Mouse (Mus musculus) forebrain, postnatal 0 days (tissue): ENCODE results near the gene Fez1. TPM values are rescaled to one million over a fixed set of nuclear protein-coding genes. Genes with fewer than 3 reads are reported as not detected.

Experiments
- ATAC-seq: fragments of 200-750 bp; cut with Nextera tagmentation; 2 replicates; pipeline ENCODE4 v1.8.0; 2017; ENCODE audit warnings: mild to moderate bottlenecking, moderate library complexity
- DNase-seq: peaks from one replicate; pipeline ENCODE4 v3.0.0-alpha.2; 2015
- H3K27ac ChIP-seq: fragments of 300-500 bp; sonication (generic); 2 replicates; pipeline ENCODE4 v1.5.1; 2014; ENCODE audit warnings: low read depth, mild to moderate bottlenecking, antibody characterized with exemption, low read length, moderate library complexity, mixed read lengths
- H3K27me3 ChIP-seq: fragments of 300-500 bp; sonication (generic); 2 replicates; pipeline ENCODE4 v1.6.1; 2014; ENCODE audit warnings: mild to moderate bottlenecking, low read length, mixed read lengths; ENCODE audit not compliant: insufficient read depth
- H3K36me3 ChIP-seq: fragments of 300-500 bp; sonication (generic); 2 replicates; pipeline ENCODE4 v1.6.1; 2014; ENCODE audit warnings: mild to moderate bottlenecking, moderate library complexity; ENCODE audit not compliant: insufficient read depth
- H3K4me1 ChIP-seq: fragments of 300-500 bp; sonication (generic); 2 replicates; pipeline ENCODE4 v1.6.1; 2014; ENCODE audit warnings: antibody characterized with exemption; ENCODE audit not compliant: insufficient read depth
- H3K4me2 ChIP-seq: fragments of 300-500 bp; sonication (generic); 2 replicates; pipeline ENCODE4 v1.6.1; 2014; ENCODE audit warnings: low read depth, mild to moderate bottlenecking, moderate library complexity
- H3K4me3 ChIP-seq: fragments of 300-500 bp; sonication (generic); 2 replicates; pipeline ENCODE4 v1.5.1; 2014; ENCODE audit warnings: low read depth, low read length, mixed read lengths
- H3K9ac ChIP-seq: fragments of 300-500 bp; sonication (generic); 2 replicates; pipeline ENCODE4 v1.6.1; 2014; ENCODE audit warnings: mild to moderate bottlenecking
- H3K9me3 ChIP-seq: fragments of 300-500 bp; sonication (generic); 2 replicates; pipeline ENCODE4 v1.6.1; 2016; ENCODE audit warnings: low read length
- CTCF ChIP-seq: sonication (generic); IDR thresholded peaks from 2 replicates; pipeline ENCODE4 v1.5.1; 2016; ENCODE audit warnings: antibody characterized with exemption, control low read depth, low read depth
- WGBS: fragments of 180-500 bp; shearing (Covaris S2); extraction: QIAGEN DNeasy Blood & Tissue Kit; methylation state at CpG from one replicate; pipeline ENCODE4 v1.1.7; 2014; 5-methylcytosine and 5-hydroxymethylcytosine counted together
- polyA plus RNA-seq: library from polyadenylated mRNA; unstranded; fragments of >200 nt; fragmentation: Nextera tagmentation; extraction: Ambion mirVana; gene quantifications from 2 replicates; pipeline ENCODE4 v1.2.1, GENCODE M21; 2015
- total RNA-seq: library from RNA; depleted of rRNA; stranded (reverse); fragments of >200 nt; gene quantifications from 2 replicates; pipeline ENCODE4 v1.2.3, GENCODE M21; 2014

Gene Fez1
- total and polyA plus RNA-seq, 2 experiments from 2014 or later = 586 to 657 TPM

DNA sequence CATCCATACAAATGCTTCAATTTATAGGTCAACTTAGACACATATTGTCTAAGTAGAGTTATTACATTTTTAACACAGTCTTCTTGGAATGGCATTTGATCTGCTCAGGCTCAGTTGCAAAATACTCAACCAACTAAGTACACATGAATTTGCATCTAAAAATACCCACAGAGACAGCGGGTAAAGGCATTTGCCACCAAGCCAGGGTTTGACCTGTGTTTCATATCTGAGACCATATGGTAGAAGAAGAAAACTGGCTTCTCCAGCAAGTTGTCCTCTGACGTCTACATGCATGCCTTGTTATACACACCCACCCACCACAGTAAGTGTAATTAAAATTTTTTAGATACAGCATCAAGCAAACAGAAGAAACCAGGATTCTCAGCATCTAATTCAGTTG lies 52.1 kb downstream of the Fez1 start:
- Histone ChIP-seq H3K36me3 (peaks cover 90% of the 10 kb centered on the region), H3K9ac (no peak overlapping the region), H3K4me2 (no peak overlapping the region), H3K27ac (no peak overlapping the region), H3K4me3 (no peak overlapping the region), H3K27me3 (no peaks in the 10 kb centered on the region), H3K4me1 (no peaks in the 10 kb centered on the region), H3K9me3 (no peaks in the 10 kb centered on the region)
- no peak for TF ChIP-seq CTCF
- 83% methylated on average over 2 of the region's 2 CpGs for WGBS
- DNase-seq (no peak), ATAC-seq (no peak)

DNA sequence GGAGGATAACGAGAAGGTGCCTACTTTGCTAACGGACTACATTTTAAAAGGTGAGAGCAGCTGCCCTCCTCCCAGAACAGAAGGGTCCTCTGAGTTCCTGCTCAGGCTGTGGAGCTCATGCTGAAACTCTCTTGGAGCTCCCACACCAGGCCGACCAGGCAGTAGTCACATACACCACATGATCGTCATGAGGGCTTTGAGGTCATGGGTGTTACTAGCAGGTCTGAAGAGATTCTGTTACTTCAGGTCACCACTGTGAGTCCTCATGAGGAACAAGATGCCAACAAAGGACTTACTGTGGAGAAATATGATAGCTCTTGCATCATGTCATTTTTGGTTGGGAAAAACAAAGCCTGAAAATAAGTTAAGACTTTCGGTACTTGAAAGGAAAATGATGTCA lies 54.6 kb downstream of the Fez1 start:
- H3K4me3 ChIP-seq = no peak overlapping the region
- no peak overlapping the region for H3K27ac ChIP-seq
- peaks cover 1% of the 10 kb centered on the region for H3K4me1 ChIP-seq
- WGBS = 92% methylated on average over 5 of the region's 5 CpGs
- no peak overlapping the region for H3K9ac ChIP-seq
- H3K9me3 ChIP-seq = no peaks in the 10 kb centered on the region
- ATAC-seq (no peak), DNase-seq (no peak)
- H3K36me3 ChIP-seq = peaks cover 76% of the 10 kb centered on the region
- no peaks in the 10 kb centered on the region for H3K27me3 ChIP-seq
- H3K4me2 ChIP-seq = no peak overlapping the region
- no peak for TF ChIP-seq CTCF

DNA sequence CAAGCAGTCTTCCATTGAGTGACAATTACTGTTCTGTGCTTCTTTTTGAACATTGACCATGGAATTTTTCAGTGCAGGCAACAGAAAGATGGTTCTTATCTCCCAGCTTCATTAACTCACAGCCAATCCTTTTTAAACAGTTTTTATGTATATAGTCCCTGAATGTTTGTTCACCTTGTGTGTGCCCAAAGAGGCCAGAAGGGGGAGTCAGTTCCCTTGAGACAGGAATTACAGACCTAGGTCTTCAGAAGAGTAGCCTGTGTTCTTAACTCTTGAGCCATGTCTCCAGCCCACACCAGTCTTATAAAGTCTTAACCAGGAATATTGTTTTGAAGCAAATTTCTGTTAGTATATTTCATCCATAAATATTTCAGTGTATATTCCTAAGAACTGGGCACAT lies 55.1 kb downstream of the Fez1 start:
- ATAC-seq = no peak
- TF ChIP-seq CTCF = 0 out of 2 replicates have a peak, but pooled peaks have one; percentile 29
- peaks cover 72% of the 10 kb centered on the region for H3K36me3 ChIP-seq
- no peaks in the 10 kb centered on the region for H3K9me3 ChIP-seq
- H3K27ac ChIP-seq = no peak overlapping the region
- peaks cover 6% of the 10 kb centered on the region for H3K4me1 ChIP-seq
- H3K27me3 ChIP-seq = no peaks in the 10 kb centered on the region
- H3K4me3 ChIP-seq = no peak overlapping the region
- no peak overlapping the region for H3K4me2 ChIP-seq
- DNase-seq = no peak
- no peak overlapping the region for H3K9ac ChIP-seq

DNA sequence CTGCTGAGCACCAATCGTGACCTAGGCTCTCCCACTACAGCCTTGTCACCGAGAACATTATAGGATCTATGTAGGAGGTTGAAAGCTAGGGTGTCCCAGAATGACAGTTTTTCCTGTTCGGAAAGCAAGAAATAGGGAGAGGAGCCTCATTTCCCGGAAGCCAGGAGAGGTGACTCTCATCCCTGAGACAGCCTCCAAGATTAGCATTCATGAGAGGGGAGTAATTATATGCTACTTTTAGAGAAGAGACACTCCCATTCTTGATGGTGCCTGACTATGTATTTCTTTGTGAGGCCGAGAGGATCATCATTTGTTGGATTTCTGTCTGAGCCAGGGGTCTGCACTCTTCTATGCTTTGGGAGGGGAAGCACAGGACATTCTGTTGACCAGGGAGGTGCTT lies 60.0 kb downstream of the Fez1 start:
- H3K27ac ChIP-seq = peak overlapping the region; percentile 89
- WGBS = 30% methylated on average over 5 of the region's 5 CpGs
- TF ChIP-seq CTCF = no peak
- H3K4me1 ChIP-seq = peaks cover 16% of the 10 kb centered on the region
- DNase-seq = peak; percentile 66
- no peak overlapping the region for H3K4me2 ChIP-seq
- no peaks in the 10 kb centered on the region for H3K9me3 ChIP-seq
- H3K4me3 ChIP-seq = no peak overlapping the region
- peaks cover 30% of the 10 kb centered on the region for H3K36me3 ChIP-seq
- H3K9ac ChIP-seq = no peak overlapping the region
- ATAC-seq = peak; percentile 81
- no peaks in the 10 kb centered on the region for H3K27me3 ChIP-seq

DNA sequence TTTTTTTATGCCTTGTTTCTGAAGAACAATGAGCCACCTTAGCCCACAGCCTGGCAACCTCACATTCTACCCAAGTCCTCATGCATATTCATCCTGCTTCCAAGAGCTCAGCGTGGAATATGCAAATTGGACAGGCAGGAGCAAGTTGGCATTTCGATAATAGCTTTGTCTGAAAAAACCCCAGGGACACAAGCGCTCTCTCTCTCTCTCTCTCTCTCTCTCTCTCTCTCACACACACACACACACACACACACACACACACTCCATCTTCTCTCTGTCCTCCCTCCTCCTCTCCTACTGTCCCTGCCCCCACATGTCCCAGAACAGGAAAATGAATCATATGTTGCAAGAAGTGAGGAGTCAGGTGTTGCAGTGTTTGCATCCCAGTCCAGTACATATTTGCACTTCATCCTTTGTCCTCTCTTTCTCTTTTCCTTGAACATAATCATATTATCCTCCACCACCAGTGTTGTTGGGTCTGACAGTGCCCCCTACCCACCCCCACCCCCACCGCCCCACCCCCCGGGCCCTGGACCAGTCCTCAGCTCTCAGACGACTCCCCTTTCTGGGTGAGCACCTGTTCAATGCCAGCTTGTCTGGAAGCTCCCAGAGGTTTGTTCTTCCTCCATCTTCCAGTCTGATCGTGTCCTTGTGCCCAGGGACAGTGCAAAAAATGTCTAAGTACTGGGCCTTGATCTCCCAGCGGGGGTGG lies 60.5 kb downstream of the Fez1 start:
- no peak for TF ChIP-seq CTCF
- H3K36me3 ChIP-seq = peaks cover 25% of the 10 kb centered on the region
- H3K4me1 ChIP-seq = peaks cover 16% of the 10 kb centered on the region
- no peaks in the 10 kb centered on the region for H3K9me3 ChIP-seq
- no peak overlapping the region for H3K4me3 ChIP-seq
- peak overlapping the region; percentile 89 for H3K27ac ChIP-seq
- DNase-seq = peak; percentile 81
- no peaks in the 10 kb centered on the region for H3K27me3 ChIP-seq
- WGBS = 26% methylated on average over 8 of the region's 8 CpGs
- no peak overlapping the region for H3K4me2 ChIP-seq
- H3K9ac ChIP-seq = no peak overlapping the region
- peak; percentile 91 for ATAC-seq

DNA sequence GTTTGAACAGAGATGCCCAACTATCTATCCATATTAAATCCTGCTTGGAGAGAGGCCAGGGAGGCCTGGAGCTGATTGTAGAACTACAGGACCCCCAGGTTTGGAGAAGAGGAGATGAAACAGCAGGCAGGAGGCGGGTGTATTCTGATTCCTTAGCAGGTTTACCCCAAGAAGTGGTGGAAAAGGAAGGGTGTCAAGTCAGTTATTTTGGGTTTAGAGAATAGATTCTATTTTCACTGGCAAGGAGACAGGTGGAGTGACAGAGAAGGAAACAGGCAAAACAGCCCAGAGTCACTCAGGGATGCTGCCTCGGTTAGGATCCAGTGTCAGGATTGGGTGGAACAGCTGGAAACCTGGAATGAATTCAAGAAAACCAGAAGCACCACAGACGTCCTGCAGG lies 61.9 kb downstream of the Fez1 start:
- H3K27ac ChIP-seq = peak overlapping the region; percentile 10; the same call in 1 of the 2 replicates
- H3K4me1 ChIP-seq = peaks cover 16% of the 10 kb centered on the region
- ATAC-seq (no peak), DNase-seq (no peak)
- H3K9ac ChIP-seq = no peak overlapping the region
- no peak for TF ChIP-seq CTCF
- 66% methylated on average over 3 of the region's 3 CpGs for WGBS
- H3K36me3 ChIP-seq = peaks cover 12% of the 10 kb centered on the region
- no peaks in the 10 kb centered on the region for H3K9me3 ChIP-seq
- H3K27me3 ChIP-seq = no peaks in the 10 kb centered on the region
- H3K4me3 ChIP-seq = no peak overlapping the region
- H3K4me2 ChIP-seq = no peak overlapping the region

DNA sequence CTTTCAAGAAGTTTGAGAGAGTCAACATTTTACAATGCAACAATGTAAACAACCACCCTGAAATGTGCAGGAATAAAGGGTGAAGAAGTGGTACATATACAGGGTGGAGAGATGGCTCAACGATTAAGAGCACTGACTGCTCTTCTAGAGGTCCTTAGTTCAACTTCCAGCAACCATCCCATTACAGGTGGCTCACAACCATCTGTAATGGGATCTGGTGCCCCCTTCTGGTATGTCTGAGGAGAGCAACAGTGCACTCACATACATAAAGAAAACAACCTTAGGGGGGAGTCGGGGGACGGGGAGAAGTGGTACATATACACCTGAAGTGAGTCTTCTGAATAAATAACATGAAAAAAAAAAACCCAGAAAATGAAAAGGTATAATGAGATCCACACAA lies 63.6 kb downstream of the Fez1 start:
- peak; percentile 56 for TF ChIP-seq CTCF
- Histone ChIP-seq H3K27me3 (no peaks in the 10 kb centered on the region), H3K9me3 (no peaks in the 10 kb centered on the region), H3K4me3 (no peak overlapping the region), H3K36me3 (no peaks in the 10 kb centered on the region; the same call in 1 of the 2 replicates), H3K4me2 (no peak overlapping the region), H3K27ac (no peak overlapping the region), H3K4me1 (peaks cover 16% of the 10 kb centered on the region), H3K9ac (no peak overlapping the region)
- 47% methylated on average over 3 of the region's 3 CpGs for WGBS
- no peak for DNase-seq
- ATAC-seq = no peak
